Mouse (Mus musculus) liver, embryonic 14.5 days (tissue): Measurements from ENCODE around the gene Pdcd1lg2.

Experiments used
- CTCF ChIP-seq: IDR thresholded peaks from 2 replicates; pipeline ENCODE4 v1.5.1; 2016; ENCODE audit warnings: antibody characterized with exemption, low read depth, control low read depth
- EP300 ChIP-seq: IDR thresholded peaks from 2 replicates; pipeline ENCODE4 v1.6.1; 2016; ENCODE audit warnings: antibody characterized with exemption, low read depth

DNA sequence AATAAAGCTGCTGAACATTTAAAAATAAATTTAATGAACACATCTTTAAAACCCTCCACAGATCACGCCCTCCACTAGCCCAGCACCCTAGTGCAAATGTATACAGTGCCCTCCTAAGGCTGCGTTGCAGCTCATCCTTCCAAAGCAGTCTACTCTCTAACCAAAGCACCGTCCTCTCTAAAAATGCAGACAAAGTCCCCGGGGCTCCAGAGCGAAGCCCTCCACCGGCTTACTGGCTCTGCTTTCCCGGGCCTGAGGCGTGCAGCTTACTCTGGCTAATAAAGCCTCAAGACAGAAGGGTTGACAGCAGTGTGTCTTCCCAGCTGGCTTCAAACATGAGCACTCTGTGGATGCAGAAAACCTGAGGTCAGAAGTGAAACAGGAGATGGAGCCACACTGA, 9.7 kb downstream of the Pdcd1lg2 start:
- TF ChIP-seq EP300 (no peak), CTCF (no peak)
